Mouse (Mus musculus): ENCODE measurements around the gene Ryr1.

The Ryr1 gene

GRCm38 (mm10) chr7:29146625-29147367 lies 21.8 kb upstream of the Ryr1 start:
- in situ Hi-C loops (cut with MboI, MseI): loop anchor here in 1 of 2 experiments (25.0 kb wide), 1 partner anchor 1784 kb away; the partner anchor contains the start of genes Gm20479 and Shkbp1

- in situ Hi-C loops (cut with MboI, MseI): loop anchor here in 1 of 2 experiments (25.0 kb wide), 1 partner anchor 1782 kb away; the partner anchor contains the start of genes Gm20479 and Shkbp1
Measured at GRCm38 (mm10) chr7:29144006-29144405, 19.0 kb upstream of the Ryr1 start.

GRCm38 (mm10) chr7:29141416-29141815 lies 16.4 kb upstream of the Ryr1 start:
- in situ Hi-C loops (cut with MboI, MseI): loop anchor here in 1 of 2 experiments (25.0 kb wide), 1 partner anchor 1779 kb away; the partner anchor contains the start of genes Gm20479 and Shkbp1

- in situ Hi-C loops (cut with MboI, MseI): loop anchor here in 1 of 2 experiments (25.0 kb wide), 1 partner anchor 1777 kb away; the partner anchor contains the start of genes Gm20479 and Shkbp1
Measured at GRCm38 (mm10) chr7:29139237-29139636, 14.3 kb upstream of the Ryr1 start.

GRCm38 (mm10) chr7:29137429-29137828 lies 12.4 kb upstream of the Ryr1 start:
- in situ Hi-C loops (cut with MboI, MseI): loop anchor here in 1 of 2 experiments (25.0 kb wide), 1 partner anchor 1775 kb away; the partner anchor contains the start of genes Gm20479 and Shkbp1

- in situ Hi-C loops (cut with MboI, MseI): loop anchor here in 1 of 2 experiments (25.0 kb wide), 1 partner anchor 1773 kb away; the partner anchor contains the start of genes Gm20479 and Shkbp1
Measured at GRCm38 (mm10) chr7:29134693-29135386, 9.9 kb upstream of the Ryr1 start, which contains the start of gene Rasgrp4. Gene Rasgrp4 (plus strand): TSS chr7:29134851.

GRCm38 (mm10) chr7:29134230-29134629 lies 9.3 kb upstream of the Ryr1 start:
- in situ Hi-C loops (cut with MboI, MseI): loop anchor here in 1 of 2 experiments (25.0 kb wide), 1 partner anchor 1772 kb away; the partner anchor contains the start of genes Gm20479 and Shkbp1

- in situ Hi-C loops (cut with MboI, MseI): loop anchor here in 1 of 2 experiments (25.0 kb wide), 1 partner anchor 1766 kb away; the partner anchor contains the start of genes Gm20479 and Shkbp1
Measured at GRCm38 (mm10) chr7:29128725-29129124, 3.7 kb upstream of the Ryr1 start.

GRCm38 (mm10) chr7:29126173-29126915 lies 1.4 kb upstream of the Ryr1 start:
- in situ Hi-C loops (cut with MboI, MseI): loop anchor here in 1 of 2 experiments (25.0 kb wide), 1 partner anchor 1764 kb away; the partner anchor contains the start of genes Gm20479 and Shkbp1

- in situ Hi-C loops (cut with MboI, MseI): no loop called here
Measured at GRCm38 (mm10) chr7:29123531-29124358, 1.2 kb downstream of the Ryr1 start.

- in situ Hi-C loops (cut with MboI, MseI): no loop called here
Measured at GRCm38 (mm10) chr7:29122821-29123220, 2.2 kb downstream of the Ryr1 start.

GRCm38 (mm10) chr7:29119526-29119925 lies 5.5 kb downstream of the Ryr1 start:
- in situ Hi-C loops (cut with MboI, MseI): loop anchor here in 1 of 2 experiments (10.0 kb wide), 1 partner anchor 585 kb away; no protein-coding TSS in a partner anchor

- in situ Hi-C loops (cut with MboI, MseI): loop anchor here in 1 of 2 experiments (10.0 kb wide), 1 partner anchor 587 kb away; no protein-coding TSS in a partner anchor
Measured at GRCm38 (mm10) chr7:29118142-29118851, 6.7 kb downstream of the Ryr1 start.

GRCm38 (mm10) chr7:29108992-29109955 lies 15.7 kb downstream of the Ryr1 start:
- in situ Hi-C loops (cut with MboI, MseI): no loop called here

GRCm38 (mm10) chr7:29101286-29102017 lies 23.5 kb downstream of the Ryr1 start:
- in situ Hi-C loops (cut with MboI, MseI): no loop called here

- in situ Hi-C loops (cut with MboI, MseI): loop anchor here (10.0 to 25.0 kb wide), 5 partner anchors 268 to 1152 kb away; no protein-coding TSS in a partner anchor
Measured at GRCm38 (mm10) chr7:29097131-29097530, 27.8 kb downstream of the Ryr1 start.

GRCm38 (mm10) chr7:29088817-29089216 lies 36.2 kb downstream of the Ryr1 start:
- in situ Hi-C loops (cut with MboI, MseI): loop anchor here (25.0 kb wide), 2 partner anchors 623 to 977 kb away; no protein-coding TSS in a partner anchor

Data from T-helper 17 cell (primary cell).